Mouse (Mus musculus) spleen, adult 2 months (tissue): ENCODE data around the gene Jaml. TPM values are rescaled to one million over a fixed set of nuclear protein-coding genes. Genes with fewer than 3 reads are reported as not detected.
A peak's percentile ranks its signal among the peaks of the same experiment; 100 is the strongest.
"Not testable (repeated sequence)": the region's sequence is repeated elsewhere in the genome, so short reads cannot be mapped to it uniquely, and the experiment has no call there.

Source experiments
- DNase-seq, 2 experiments: peaks; one replicate each; pipeline versions ENCODE4 v3.0.0 to v3.0.0-alpha.2; 2012 to 2021; ENCODE audit warnings: low spot score in 2 of 2, low read depth in 1 of 2
- H3K27ac ChIP-seq: fragments of 200-500 bp; 2 replicates; pipeline ENCODE4 v1.5.1; 2012; ENCODE audit warnings: low read length, inconsistent platforms; ENCODE audit not compliant: insufficient read depth
- H3K27me3 ChIP-seq: fragments of 200-500 bp; 2 replicates; pipeline ENCODE4 v1.6.1; 2012; ENCODE audit warnings: mild to moderate bottlenecking, moderate library complexity, low read length, inconsistent platforms; ENCODE audit not compliant: control insufficient read depth, insufficient read depth
- H3K36me3 ChIP-seq: fragments of 200-500 bp; 2 replicates; pipeline ENCODE4 v1.6.1; 2012; ENCODE audit warnings: mild to moderate bottlenecking, low read length, inconsistent platforms; ENCODE audit not compliant: control insufficient read depth, insufficient read depth
- H3K4me1 ChIP-seq: fragments of 200-500 bp; 2 replicates; pipeline ENCODE4 v1.6.1; 2011; ENCODE audit warnings: inconsistent platforms; ENCODE audit not compliant: control insufficient read depth, insufficient read depth, insufficient read length
- H3K4me3 ChIP-seq: fragments of 200-500 bp; 2 replicates; pipeline ENCODE4 v1.5.1; 2011; ENCODE audit warnings: mild to moderate bottlenecking, inconsistent platforms; ENCODE audit not compliant: insufficient read depth, insufficient read length; ENCODE audit errors: extremely low read depth
- CTCF ChIP-seq: fragments of 200-500 bp; IDR thresholded peaks from 2 replicates; pipeline ENCODE4 v1.5.1; 2011; ENCODE audit warnings: mild to moderate bottlenecking, inconsistent platforms; ENCODE audit not compliant: insufficient read depth, insufficient read length, insufficient replicate concordance; ENCODE audit errors: extremely low read depth
- POLR2A ChIP-seq: fragments of 200-500 bp; IDR thresholded peaks from 2 replicates; pipeline ENCODE4 v1.6.1; 2011; ENCODE audit warnings: low read depth, low read length, inconsistent platforms
- WGBS: fragments of 180-500 bp; shearing (Covaris S2); methylation state at CpG from one replicate; pipeline ENCODE4 v1.1.7; 2018; 5-methylcytosine and 5-hydroxymethylcytosine counted together
- polyA plus RNA-seq: library from polyadenylated mRNA; depleted of rRNA; stranded (reverse); fragments of >200 nt; gene quantifications from 2 replicates; pipeline ENCODE4 v1.2.3, GENCODE M21; 2012; rRNA removed

The Jaml gene
- polyA plus RNA-seq: 2.4 and 2.8 TPM in 2 replicates

DNA sequence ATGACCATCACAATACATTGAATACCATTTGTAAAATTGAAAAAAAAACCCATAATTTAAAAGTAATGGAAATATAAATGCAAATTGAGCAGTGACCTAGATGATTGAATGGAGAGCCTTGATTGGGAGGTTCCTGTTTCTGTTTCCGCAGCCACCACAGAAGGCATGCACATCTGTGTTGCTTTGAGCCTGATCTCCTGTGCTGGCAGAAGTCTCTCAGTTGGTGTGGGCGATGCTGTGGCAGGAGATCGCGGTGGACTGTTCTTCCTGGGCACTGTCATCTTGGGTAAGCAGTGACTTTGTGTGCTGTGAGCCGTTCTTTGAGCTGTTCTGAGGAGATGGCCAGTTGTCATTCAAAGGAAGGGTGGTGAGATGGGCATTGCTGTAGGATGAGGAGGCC lies at the start of gene Jaml:
Gene Jaml, plus strand, starts transcription at position 173 of the 400 bp plus-strand sequence.
- Histone ChIP-seq H3K4me3 (peak within 1 kb of the TSS; percentile 56), H3K36me3 (no peaks in the 10 kb centered on the region), H3K4me1 (peaks cover 22% of the 10 kb centered on the region), H3K27ac (peak within 1 kb of the TSS; percentile 78), H3K27me3 (no peaks in the 10 kb centered on the region)
- TF ChIP-seq CTCF: no peak
- TF ChIP-seq POLR2A: peak; percentile 77
- DNase-seq: peak; percentile 51 to 73
- 9% methylated on average over 5 of the region's 5 CpGs for WGBS

- H3K4me1 ChIP-seq: peaks cover 2% of the 10 kb centered on the region; the same call in 1 of the 2 replicates
- no peak overlapping the region for H3K4me3 ChIP-seq
- TF ChIP-seq CTCF (no peak), POLR2A (no peak)
- no peaks in the 10 kb centered on the region for H3K36me3 ChIP-seq
- H3K27me3 ChIP-seq: no peaks in the 10 kb centered on the region
- WGBS: 36% methylated on average over 6 of the region's 6 CpGs
- H3K27ac ChIP-seq: peak overlapping the region; percentile 14; the same call in 1 of the 2 replicates
- no peak for DNase-seq
Observed at GRCm38 (mm10) chr9:45030341-45030740, 48.6 kb upstream of the Jaml start.

DNA sequence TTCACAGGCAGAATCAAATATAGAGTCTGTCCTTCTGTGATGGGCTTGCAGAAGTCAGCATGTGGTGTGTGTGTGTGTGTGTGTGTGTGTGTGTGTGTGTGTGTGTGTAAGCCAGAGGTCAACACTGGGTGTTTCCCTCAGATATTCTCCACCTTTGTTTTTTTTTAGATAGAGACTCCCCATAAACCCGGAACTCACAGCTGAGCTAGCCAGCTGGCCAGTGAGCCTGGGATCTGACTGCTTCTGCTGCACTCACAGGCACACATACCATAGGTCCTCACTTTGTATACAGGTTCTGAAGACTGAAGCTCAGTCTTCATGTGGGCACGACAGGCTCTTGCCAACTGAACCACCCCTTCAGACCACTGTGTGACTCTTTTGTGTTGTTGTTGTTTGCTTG lies 46.7 kb upstream of the Jaml start:
- no peak for DNase-seq
- Histone ChIP-seq H3K4me1 (peaks cover 2% of the 10 kb centered on the region; the same call in 1 of the 2 replicates), H3K36me3 (no peaks in the 10 kb centered on the region), H3K4me3 (no peak overlapping the region), H3K27ac (no peak overlapping the region), H3K27me3 (no peaks in the 10 kb centered on the region)
- no peak for TF ChIP-seq CTCF
- no peak for TF ChIP-seq POLR2A
- whole genome bisulfite sequencing: 68% methylated on average over 2 of the region's 2 CpGs

DNA sequence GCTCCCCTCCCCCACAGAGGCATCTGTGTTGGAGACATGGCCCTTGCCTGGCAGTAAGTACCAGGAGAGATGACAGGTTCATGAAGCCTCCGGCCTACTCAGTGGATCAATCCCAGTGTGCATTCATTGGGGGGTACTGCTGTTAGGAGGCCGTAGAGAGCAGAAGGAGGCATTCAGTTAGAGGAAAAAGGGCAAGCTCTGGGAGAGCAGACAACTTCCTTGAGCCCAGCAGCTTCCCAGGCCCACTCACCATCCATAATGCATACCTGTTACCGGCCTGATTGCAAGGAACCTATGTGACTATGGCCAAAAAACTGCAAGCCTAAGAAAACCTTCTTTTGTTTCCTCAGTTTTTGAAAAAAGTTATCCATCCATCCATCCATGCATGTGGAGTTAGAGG lies 44.5 kb upstream of the Jaml start:
- 84% methylated on average over 3 of the region's 3 CpGs for WGBS
- Histone ChIP-seq H3K36me3 (no peaks in the 10 kb centered on the region), H3K27me3 (no peaks in the 10 kb centered on the region), H3K4me1 (peaks cover 2% of the 10 kb centered on the region; the same call in 1 of the 2 replicates), H3K27ac (no peak overlapping the region), H3K4me3 (no peak overlapping the region)
- TF ChIP-seq CTCF: no peak
- TF ChIP-seq POLR2A: no peak
- DNase-seq: no peak

DNA sequence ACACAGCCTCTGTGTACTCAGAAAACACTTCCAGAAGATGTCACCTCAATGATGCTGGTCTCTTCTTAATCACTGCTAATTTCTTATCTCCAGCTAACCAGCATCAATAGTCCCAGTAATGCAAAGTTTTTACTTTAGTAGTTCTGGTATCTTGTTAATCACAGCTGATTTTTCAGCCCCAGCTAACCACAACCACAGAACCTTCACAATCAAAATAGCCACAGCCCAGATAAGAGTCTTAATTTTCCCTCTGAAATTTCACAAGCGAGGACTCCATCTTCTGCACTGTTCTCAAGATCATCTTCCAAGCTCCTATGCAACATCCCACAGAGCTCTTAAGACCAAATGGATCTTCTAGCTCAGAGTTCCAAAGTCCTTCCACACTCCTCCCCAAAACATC lies 41.2 kb upstream of the Jaml start:
- not testable (repeated sequence) for H3K27ac ChIP-seq, DNase-seq, H3K4me3 ChIP-seq, H3K4me1 ChIP-seq, H3K36me3 ChIP-seq, H3K27me3 ChIP-seq
- 54% methylated on average over 1 of the region's 1 CpGs for WGBS

DNA sequence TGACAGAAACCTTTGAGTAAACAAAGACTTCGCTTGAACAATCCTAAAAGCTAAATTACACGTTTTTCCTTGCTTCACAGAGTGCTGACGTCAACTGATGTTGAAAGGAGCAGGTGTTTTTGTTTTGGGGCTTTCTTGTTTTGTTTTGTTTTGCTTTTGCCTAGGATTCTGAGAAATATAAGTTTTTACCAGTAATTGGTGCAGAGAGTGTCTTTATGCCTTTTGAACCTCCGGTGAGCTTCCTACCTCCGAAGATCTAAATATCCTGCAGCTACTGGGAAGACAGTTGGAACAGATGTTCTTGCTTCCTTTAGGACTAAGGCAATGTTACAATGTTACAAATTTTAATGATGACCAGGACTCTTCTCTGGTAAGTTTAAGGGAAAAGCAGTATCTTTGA lies 39.5 kb upstream of the Jaml start, which contains the start of gene Mpzl2:
Gene Mpzl2, plus strand, starts transcription at position 301 of the 400 bp plus-strand sequence.
- no peak for DNase-seq
- no peaks in the 10 kb centered on the region for H3K36me3 ChIP-seq
- TF ChIP-seq POLR2A (no peak), CTCF (no peak)
- H3K4me1 ChIP-seq: peaks cover 5% of the 10 kb centered on the region; the same call in 1 of the 2 replicates
- 49% methylated on average over 5 of the region's 5 CpGs for WGBS
- H3K27ac ChIP-seq: no peak within 1 kb of the TSS
- no peak within 1 kb of the TSS for H3K4me3 ChIP-seq
- H3K27me3 ChIP-seq: peaks cover 4% of the 10 kb centered on the region; the same call in 1 of the 2 replicates

DNA sequence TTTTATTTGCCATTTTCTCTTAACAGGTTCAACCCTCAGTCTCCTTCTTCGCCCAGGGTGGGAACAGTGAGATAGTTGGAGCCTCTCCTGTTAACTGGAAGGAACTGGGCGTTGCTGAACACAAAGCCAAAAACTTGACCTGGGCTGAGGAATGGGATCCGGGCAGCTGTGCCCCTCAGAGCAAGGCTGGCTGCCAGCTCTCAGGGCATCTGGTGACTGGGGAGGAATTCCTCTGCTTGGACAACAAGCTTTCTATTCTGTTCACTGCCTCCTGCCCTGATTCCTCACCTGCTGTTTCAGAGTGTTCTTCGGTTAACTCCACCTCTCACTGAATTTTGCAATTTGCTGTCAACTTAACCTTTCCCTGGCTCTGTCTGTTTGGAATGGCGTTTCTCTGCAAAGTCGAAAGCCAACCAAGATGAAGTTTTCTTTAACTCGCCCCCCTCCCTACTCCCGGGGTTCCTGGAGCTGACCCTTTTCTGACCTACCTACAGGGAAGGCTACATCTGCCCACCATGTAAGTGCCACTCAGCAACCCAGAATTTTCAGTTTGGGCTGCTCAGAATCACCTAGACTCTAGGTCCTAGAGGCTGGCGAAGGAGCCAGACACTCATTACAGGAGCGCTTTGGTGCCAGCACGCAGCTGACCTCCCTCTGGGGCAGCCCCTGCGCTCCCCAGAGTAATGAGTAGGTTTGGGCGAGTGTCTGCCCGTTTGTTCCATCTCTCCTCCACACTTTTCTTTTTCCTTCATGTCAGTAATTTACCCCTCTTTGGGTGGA lies 38.7 kb upstream of the Jaml start:
- 22% methylated on average over 14 of the region's 14 CpGs for WGBS
- Histone ChIP-seq H3K4me1 (peaks cover 5% of the 10 kb centered on the region; the same call in 1 of the 2 replicates), H3K27me3 (peaks cover 4% of the 10 kb centered on the region; the same call in 1 of the 2 replicates), H3K27ac (no peak overlapping the region), H3K36me3 (no peaks in the 10 kb centered on the region), H3K4me3 (no peak overlapping the region)
- no peak for TF ChIP-seq CTCF
- no peak for DNase-seq
